Mouse (Mus musculus) A20 (cell line): Measurements from ENCODE around the gene G6pdx.
A peak's percentile ranks its signal among the peaks of the same experiment; 100 is the strongest.

Experiments used
- DNase-seq: peaks from one replicate; pipeline ENCODE4 v3.0.0-alpha.2; 2011; ENCODE audit warnings: low read depth, low spot score

Gene G6pdx

DNA sequence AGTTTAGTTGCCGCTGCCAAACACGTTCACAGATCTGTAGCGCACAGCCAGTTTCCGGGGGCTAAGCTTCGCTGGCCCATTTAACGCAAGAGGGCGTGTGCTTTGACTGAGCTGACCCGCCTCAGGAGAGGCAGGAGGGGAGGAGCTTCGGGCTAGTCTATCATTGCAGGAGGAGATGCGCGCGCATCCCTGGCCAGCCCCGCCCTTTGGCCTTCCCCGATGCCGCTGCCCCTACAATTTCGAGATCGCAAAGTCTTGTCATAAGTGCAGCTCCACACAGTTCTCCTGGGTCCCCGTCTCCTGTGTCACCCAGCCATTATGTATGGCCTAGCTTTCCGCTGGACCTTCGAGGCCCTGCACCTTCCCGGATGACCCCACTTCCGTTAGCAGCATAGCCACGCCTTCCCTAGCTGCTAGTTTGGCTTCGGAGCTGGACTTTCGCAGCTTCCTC is at the start of gene G6pdx:
TSS of gene G6pdx (minus strand) at position 369 of the 451 bp plus-strand sequence.
- peak; percentile 93 for DNase-seq

DNA sequence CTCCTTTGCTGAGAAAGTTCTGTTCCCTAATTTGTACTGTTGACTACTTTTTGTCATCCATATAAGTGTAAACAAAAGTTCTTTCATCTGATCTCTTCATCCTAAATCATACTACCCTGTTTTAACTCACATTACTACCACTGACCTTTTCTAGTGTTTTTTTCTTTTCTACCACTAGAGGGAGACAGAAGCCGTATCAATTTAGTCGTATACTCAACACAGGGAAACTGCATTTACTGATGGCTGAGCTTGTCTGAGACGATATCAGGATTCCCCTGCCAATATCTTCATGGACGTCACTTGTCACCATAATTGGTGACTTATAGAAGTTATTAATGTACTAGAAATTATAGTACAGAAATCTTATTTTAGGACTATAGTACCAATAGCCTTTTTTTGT is 23.8 kb upstream of the G6pdx start:
- DNase-seq = peak; percentile 49

DNA sequence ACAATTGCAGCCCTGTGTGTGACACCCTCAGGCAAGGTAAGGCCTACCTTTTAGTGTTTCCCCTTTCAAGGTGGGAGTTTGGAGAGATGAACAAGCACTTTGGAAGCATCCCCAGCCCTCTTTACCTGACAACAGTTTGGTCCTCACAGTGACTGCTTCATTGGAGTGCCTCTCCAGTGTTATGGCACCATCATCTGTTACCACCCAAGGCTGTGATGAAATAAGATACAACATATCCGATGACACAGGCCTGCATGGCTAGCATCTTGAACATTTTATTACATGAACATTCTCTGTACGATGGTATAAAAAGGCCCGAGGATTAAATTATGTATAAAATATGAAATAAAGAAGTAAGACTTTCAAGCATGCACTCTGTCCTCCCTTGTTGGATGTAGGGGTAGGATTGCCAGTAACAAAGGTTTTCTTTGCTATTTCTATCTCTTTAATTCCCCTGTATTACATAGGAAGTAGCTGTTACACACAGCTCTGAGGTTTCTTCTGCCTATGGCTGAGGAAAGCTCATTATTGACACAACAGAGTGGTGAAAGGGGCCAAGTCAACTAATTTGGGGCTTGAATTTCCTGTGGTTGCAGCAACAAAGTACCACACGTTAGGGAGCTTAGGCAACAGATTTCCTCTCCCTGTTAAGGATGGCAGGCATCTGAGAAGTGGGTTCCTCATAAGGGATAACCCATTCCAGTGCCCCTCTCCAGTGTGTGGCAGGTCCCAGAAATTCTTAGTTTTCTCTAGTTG is 22.3 kb upstream of the G6pdx start:
- no peak for DNase-seq

DNA sequence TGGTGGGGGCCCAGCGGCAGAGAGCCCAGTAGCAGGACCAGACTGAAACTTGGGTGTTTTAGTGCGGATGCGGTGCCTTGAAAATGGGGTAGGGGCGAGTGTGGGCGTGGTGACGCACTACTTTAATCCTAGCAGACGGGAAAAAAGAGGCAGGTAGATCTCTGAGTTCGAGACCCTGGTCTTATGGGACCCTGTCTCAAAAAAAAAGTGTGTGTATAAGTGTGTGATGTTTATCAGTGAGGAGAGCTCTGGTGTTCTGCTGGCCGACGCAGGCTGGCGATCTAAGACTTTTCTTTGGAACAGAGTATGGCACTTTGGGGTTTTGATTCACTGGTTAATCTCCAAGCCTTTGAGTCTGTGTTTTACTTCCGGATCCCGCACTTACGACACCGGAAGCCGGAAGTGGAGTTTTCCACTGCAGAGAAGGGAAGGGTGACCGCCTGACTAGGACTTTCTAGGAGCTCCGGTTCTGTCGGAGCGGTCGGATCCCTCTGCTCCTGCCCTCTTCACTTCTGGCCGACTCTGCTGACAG is 362 bp upstream of the G6pdx start:
- peak; percentile 88 for DNase-seq

DNA sequence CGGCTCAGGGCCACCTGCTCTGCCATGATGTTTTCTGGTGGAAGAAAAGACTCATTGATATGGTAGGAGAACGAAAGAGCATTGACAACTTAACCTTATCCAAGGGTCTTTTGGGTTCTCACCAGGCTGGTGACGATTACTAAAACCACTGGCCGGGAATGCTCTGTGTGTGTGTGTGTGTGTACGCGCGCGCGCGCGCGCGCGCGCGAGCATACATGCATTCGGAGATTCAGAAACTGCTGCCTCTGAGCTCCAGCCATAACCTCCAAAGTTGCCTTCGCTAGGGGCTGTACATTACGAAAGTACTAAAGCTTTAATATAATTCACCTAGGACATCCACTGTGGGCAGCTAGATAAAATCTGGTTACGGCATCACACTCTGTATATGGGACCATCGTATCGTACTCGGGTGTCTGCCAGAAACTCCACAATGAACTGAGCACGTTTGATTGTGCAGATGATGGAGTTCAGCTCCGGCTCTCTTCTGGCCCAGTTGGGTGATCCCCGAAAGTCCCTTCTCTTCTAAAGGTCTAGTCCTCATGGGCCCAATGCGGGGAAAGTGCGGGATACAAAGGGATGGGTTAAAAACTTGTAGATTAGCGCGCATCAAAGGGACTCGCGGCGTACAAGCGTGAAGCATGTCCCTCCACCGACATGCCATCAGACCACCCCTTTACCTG is 708 bp downstream of the G6pdx start:
- peak; percentile 38 for DNase-seq

DNA sequence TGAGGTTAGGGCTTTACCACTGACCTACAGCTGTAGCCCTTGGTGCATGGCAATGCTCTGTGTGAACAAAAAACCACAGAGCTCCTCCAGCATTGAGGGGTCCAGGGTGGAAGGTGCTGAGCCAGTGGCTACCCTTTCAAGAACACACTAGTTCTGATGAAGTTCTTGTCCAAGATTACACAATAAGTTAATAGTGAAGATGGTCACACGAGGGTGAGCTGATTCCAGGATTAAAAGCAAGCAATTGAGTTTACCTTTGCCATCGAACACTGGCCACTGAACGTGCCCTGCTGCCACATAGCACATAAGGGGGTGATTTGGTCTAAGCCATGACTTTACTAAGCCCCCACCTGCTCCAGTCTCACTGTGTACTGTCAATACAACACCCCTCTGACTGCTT is 1.9 kb downstream of the G6pdx start:
- DNase-seq = peak; percentile 3

DNA sequence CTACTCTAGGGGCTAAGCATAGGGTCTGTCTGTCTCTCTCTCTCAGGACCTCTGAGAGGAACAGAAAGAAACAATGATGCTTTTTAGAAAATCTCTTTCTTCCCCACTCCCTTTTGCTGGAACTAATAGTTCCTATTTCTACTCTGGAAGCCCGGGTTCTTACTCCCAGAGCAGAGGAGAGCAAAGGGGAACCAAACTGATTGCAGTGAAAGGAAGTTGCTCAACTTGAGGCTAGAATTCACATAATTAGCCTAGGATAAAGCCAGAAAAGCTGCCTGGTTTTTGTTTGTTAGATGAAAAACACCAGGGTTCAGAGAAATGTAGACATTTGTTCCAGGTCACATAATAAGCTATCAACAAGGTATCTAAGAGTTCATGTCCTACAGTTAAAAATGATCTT is 2.7 kb downstream of the G6pdx start:
- peak; percentile 10 for DNase-seq

DNA sequence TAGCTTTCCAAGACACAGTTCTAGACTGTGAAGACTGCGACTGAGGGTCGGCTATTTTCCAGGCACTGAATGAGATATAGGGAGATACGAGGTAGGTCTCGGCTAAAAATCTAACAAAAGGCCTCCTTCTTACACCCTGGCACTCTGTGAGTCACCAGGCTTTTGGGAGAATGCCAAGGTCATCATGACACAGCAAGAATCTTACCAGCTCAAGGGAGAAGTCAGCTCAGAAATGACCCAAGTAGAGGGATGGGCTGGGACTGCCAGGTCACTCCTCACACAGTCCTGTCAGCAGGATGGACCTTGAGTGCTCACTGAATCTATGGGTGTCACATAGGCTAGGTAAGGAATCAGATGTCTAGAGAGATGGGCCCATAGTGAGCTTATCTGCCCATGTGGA is 3.8 kb downstream of the G6pdx start:
- DNase-seq = no peak

DNA sequence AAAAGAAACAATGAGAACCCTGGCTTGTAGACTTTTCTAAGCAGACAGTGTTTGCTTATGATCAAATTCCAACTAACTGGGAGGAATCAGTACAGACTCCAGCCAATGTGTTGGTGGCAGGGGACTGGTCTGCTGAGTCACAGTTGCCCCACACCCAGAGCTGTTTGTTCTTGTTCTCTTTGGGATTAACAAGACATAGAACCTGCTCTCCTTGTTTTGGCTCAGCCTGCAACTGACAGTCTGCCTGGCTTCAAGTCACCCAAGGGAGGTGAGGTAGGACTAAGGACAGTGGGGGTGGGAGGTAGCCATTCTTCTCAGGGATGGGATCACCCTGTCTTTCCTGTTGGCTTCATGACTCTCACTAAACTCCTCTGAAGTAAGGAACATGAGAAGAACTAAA is 4.6 kb downstream of the G6pdx start:
- no peak for DNase-seq

DNA sequence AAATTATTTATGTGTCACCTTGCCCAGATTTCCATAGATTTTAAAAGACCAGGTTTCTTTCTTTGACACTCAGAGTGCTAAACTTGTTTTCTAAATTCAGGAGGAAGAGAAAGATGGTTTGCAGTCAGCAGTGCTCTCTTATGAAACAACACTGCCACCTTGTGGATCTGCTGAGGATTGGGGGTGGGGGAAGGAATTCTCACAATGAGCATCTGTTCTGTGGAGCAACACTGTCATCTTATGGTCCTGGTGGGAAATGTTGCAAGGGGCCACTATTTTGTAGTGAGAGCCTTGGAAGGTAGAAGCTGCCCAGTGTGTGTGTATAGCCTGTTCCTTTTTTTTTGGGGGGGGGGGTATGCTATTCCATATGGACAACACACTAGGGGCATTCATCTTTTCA is 15.6 kb downstream of the G6pdx start:
- DNase-seq = peak; percentile 64

DNA sequence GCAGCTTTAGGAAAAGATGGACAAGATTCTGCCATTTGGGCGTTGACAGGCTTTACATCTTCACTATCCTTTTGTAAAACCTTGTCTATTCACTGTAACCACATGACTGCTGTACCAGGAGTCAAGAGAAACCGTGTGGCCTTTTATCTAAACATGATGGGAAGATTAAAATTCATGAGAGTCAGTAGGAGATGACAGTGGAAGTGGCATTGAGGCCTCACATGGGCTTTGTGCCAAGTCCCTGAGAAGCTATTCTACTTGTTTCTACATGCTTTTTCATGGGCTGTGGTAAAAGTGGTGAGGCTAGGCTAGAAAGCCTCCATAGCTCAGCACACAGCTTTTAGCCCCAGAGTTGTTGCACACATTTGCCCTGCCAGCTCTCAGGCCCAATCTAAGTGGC is 20.7 kb downstream of the G6pdx start:
- DNase-seq = no peak

DNA sequence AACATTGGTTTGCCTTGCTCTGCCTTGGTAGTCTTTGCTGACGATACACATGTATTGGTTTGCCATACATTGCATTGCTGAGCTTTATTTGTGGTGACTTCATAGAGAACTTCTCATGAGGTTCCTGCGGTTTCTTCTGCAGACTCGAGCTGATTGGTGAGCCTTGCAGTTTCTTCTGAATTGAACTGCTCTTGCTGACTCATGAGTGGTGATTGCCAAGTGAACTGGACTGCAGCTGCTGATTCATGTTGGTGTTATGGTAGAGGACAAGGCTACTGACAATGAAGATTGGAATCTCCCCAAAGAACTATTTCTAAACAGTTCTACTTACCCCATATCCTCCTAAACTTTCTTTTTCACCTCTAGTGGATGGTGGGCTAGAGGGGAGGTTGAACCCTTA is 28.9 kb downstream of the G6pdx start:
- no peak for DNase-seq

DNA sequence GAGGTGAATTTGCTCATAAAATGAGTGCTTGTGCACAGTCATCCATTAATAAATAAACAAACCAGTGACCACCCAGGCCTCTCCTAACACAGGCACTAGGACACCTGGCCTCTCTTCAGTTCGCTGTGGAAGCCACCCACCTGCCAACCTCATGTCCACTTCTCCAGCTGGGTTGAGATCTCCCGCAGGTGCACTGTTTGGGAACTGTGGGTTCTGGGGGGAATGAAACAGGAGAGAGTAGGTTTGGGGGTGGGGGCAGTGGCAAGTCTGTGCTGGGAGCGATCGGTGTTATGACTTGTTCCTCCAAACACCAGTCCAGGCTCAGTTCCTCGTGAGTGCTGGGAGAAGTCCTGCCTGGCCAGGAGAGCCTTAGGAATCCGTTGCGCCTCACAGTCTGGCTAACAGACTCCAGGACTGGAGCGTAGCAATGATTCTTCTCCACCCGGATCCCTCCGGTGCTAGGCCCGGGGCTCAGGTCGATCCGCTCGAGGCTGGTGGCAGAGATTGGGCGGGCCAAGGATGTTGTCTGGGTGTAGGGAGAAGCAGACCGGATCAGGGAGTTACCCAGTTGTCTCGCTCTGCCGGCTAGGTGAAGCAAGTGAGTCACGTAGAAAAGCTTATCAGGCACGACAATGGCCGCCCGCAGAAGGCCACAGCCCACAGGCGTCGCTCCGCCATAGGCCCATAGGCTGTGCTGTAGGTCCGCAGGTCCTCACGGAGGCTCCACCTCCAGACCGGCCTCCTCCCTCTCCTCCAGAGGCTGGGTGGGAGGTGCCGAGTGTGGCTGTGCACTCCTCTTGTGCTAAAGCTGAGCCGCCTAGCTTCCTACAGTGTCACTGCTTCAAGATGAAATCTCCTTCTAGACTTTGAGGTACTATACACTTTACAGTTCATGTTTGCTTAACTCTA is 36.2 kb downstream of the G6pdx start, which contains the start of the genes Fam3a and Ikbkg:
TSS of gene Fam3a (minus strand) at position 738 of the 909 bp plus-strand sequence.
TSS of gene Ikbkg (plus strand) at position 756 of the 909 bp plus-strand sequence.
- DNase-seq = peak; percentile 90

DNA sequence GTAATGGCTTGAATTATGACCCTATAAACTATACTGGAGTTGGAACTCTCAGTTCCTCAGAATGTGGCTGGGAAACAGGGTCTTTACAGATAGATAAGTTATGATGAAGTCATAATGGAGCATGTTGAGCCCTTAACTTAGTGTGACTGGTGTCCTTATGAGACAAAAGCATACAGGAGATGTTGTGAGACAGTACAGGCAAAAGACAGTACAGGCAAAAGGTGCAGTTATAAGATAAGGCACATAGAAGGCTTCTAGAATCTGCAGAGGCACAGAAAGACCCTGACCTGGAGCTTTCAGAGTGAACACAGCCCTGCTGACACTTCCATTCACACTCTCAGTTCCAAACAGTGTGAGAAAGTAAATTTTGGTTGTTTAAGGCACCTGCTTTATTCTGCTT is 40.8 kb downstream of the G6pdx start:
- DNase-seq = no peak

DNA sequence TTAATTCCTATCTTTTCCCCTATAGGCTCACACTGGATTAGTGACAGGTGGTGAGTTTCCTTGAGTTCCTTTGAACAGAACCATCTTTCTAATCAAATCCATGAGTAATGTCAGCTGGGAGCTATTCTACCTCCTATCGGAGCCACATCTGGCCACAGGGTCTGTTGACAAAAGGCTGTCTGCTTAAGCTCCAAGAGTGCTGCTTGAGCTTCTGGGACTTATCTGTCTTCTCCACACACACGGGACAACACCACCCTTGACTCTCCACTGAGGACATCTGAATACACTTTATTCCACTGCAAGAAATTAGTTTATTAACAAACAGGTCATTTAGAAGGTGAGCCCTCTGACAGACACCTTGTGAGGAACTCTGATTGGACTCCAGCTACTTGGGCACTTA is 44.5 kb downstream of the G6pdx start:
- DNase-seq = no peak

DNA sequence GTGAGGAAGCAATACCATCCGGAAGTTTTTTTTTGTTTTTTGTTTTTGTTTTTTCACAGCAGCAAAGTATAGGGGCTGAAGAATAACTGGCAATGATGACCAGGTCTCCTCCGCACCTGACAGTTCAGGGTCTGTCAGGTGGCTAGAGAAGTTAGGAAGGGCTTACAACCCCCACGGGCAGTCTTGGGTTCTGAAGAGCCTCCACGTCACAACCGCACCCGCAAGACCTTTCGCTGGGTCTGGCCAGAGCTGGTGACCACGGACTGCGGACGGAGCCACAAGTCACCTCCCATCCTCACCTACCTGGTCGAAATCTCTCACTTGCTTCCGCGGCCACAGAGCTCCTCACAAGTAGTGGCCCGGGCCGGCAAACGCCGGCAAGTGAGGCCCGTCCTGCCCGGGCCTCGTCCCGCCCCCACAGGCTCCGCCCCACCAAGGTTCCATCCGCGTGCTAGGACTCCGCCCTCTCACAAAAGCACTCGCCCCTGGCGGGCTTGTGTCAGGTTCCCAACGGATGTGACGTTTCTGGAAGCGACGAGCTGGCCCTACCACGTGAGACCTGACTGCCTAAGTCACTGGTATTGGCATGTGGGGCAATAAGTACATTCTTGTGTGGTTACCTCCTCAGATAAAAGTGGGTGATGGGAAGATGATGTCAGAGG is 56.0 kb downstream of the G6pdx start, which contains the start of the genes Ubl4a and Slc10a3:
TSS of gene Ubl4a (minus strand) at position 331 of the 662 bp plus-strand sequence.
TSS of gene Slc10a3 (minus strand) at position 462 of the 662 bp plus-strand sequence.
- DNase-seq = peak; percentile 90

DNA sequence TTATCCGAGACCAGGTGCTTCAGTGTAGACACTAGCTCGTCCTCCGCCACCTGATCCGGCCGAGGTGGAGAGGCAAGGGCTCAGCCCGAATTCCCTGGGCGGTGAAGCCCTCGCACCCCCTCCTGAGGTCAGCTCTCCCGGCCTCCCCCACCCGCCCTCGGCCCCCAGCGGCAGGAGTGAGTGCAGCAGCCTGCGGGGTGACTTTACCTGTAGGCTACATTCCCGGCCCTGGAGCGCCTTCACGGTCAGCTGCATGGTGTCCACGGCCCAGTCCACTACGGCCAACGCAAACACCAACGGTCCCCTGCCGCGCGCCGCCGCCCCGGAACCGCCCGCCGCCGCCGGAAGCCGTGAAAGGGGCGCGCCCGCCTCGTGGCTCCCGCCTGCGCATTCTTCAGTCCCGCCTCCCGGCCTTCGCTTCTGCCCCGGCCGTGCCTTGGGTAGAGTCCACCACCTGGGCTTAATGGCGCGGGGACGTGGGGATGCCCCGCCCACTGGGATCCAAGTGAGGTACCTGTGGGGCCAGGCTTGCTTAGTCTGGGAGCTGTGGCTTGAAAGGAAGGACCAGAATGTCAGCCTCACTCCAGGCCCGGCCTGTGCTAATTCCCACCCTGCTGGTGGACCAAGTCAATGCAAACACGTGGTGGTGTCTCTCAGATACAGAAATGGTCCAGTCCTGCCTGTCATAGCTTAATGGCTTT is 60.6 kb downstream of the G6pdx start:
- peak; percentile 81 for DNase-seq

DNA sequence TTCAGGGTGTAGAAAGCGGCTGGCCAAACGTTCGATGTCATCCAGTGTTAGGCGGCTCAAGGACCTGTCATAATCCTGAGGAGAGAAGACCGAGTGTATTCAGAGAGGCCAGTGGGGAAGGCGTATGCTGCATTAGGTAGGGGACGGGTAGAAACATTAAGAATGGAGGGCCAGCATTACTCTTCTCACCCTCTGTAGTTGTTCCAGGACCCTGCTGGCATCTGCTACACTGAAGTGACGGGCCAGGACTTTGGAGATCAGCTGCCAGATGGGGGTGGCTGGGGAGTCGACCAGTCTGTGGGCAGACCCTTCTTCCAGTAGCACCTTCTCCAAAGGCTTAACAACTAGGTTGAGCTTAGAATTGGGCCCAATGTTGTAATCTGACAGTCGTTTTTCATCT is 61.5 kb downstream of the G6pdx start:
- no peak for DNase-seq
